Mouse (Mus musculus): Measurements from ENCODE around the gene Uqcc2.

- no peak for TF ChIP-seq POLR2A (IDR thresholded peaks at IDR 0.05; ENCODE audit: low read depth, low read length)
- no peak for TF ChIP-seq CTCF (conservative IDR thresholded peaks at IDR 0.05; ENCODE audit: insufficient read depth, insufficient read length, low read depth, low read length)
Observed at GRCm38 (mm10) chr17:27128189-27128588, 5.5 kb downstream of the Uqcc2 start.
